Mouse (Mus musculus): ENCODE measurements around the gene Gm17482. TPM values are rescaled to one million over a fixed set of nuclear protein-coding genes. Genes with fewer than 3 reads are reported as not detected.

Gene Gm17482
- polyA plus RNA-seq, 1 experiment from 2014 or later, result not detected

DNA sequence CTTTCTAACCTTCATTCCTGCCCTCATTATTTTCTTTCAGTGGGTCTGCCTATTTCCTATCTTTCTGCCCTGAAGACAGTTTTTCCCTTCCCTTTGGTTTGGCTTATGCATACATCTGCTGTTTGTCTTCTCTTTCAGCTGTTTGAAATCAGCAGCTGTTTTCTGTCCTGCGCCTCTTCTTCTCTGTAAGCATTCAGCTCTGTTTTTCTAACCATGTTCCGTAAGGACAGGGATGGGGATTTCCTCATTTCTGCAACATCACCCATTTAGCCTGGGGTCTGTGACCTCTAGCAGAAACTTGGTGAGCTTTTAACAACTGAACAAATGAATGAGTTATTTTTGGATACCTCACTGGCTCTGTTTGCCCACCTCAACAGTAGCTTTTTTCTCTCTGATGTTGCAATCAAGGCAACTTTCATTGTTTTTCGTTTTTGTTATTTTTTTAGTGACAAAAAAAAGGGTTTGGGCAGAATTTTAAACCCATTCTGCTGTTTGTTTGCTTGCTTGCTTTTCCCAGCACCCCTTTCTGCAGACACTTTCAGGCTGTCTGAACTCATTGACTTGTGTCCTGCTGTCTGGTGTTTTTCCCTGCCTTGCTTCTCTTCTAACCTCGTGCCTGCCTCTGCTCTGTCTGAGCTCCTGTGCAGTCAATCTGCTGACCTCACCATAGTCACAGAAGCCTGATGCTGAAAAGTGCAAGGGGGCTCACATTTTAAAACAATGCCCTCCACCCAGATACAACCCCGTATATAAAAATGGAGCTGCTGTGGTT lies 14.8 kb upstream of the Gm17482 start:
- no peaks in the 10 kb centered on the region; a peak in 1 of 4 replicates for H3K4me1 ChIP-seq (ENCODE audit: control insufficient read depth in 2 of 2, insufficient read depth in 2 of 2, low read length in 2 of 2)
- WGBS, result 52% methylated on average over 5 of the region's 5 CpGs
- H3K36me3 ChIP-seq (ENCODE audit: control insufficient read depth, insufficient read depth, low read length), result no peaks in the 10 kb centered on the region
- no peak for ATAC-seq (ENCODE audit: insufficient number of reproducible peaks, insufficient read depth, low FRiP score, low read depth)
- no peak overlapping the region for H3K9ac ChIP-seq (ENCODE audit: low read length)
- no peak overlapping the region for H3K4me3 ChIP-seq (ENCODE audit: control insufficient read depth in 1 of 2, insufficient read depth in 1 of 2, low read depth in 1 of 2, low read length in 2 of 2)
- no peak overlapping the region for H3K4me2 ChIP-seq (ENCODE audit: low read length)
- no peaks in the 10 kb centered on the region; the same call in 1 of the 2 replicates for H3K27me3 ChIP-seq (ENCODE audit: control insufficient read depth, insufficient read depth, low read length)
- H3K9me3 ChIP-seq (ENCODE audit: control insufficient read depth, low read length), result no peaks in the 10 kb centered on the region
- no peak overlapping the region for H3K27ac ChIP-seq (replicated peaks in 1 of 2; ENCODE audit: control insufficient read depth in 1 of 2, insufficient read depth in 1 of 2, low read depth in 2 of 2, low read length in 2 of 2)

DNA sequence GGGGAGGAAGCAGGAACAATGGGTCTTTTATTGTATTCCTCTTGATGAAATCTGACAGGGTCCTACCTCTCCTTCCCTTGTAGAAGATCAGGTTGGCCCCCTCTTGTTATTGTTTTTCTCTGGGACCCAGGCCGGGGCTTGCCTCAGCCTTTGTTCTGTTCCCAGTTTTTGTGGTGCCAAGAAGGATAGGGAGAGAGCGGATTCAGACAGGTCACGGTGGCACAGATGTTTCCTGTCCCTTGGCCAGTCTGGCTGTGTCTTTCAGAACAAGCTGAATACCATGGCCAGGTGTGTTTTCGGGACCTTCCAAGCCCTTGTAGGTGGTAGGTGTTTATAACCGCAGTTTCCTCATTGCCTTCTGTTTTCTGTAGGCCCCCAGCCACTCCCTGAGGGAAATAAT lies 14.0 kb upstream of the Gm17482 start:
- WGBS, result 54% methylated on average over 5 of the region's 5 CpGs
- Histone ChIP-seq H3K9ac (ENCODE audit: low read length) (no peak overlapping the region), H3K36me3 (ENCODE audit: control insufficient read depth, insufficient read depth, low read length) (no peaks in the 10 kb centered on the region), H3K27ac (replicated peaks in 1 of 2; ENCODE audit: control insufficient read depth in 1 of 2, insufficient read depth in 1 of 2, low read depth in 2 of 2, low read length in 2 of 2) (no peak overlapping the region), H3K27me3 (ENCODE audit: control insufficient read depth, insufficient read depth, low read length) (no peaks in the 10 kb centered on the region; the same call in 1 of the 2 replicates), H3K4me2 (ENCODE audit: low read length) (no peak overlapping the region), H3K4me1 (ENCODE audit: control insufficient read depth in 2 of 2, insufficient read depth in 2 of 2, low read length in 2 of 2) (no peaks in the 10 kb centered on the region; a peak in 1 of 4 replicates), H3K9me3 (ENCODE audit: control insufficient read depth, low read length) (no peaks in the 10 kb centered on the region), H3K4me3 (ENCODE audit: control insufficient read depth in 1 of 2, insufficient read depth in 1 of 2, low read depth in 1 of 2, low read length in 2 of 2) (no peak overlapping the region)
- no peak for ATAC-seq (ENCODE audit: insufficient number of reproducible peaks, insufficient read depth, low FRiP score, low read depth)

DNA sequence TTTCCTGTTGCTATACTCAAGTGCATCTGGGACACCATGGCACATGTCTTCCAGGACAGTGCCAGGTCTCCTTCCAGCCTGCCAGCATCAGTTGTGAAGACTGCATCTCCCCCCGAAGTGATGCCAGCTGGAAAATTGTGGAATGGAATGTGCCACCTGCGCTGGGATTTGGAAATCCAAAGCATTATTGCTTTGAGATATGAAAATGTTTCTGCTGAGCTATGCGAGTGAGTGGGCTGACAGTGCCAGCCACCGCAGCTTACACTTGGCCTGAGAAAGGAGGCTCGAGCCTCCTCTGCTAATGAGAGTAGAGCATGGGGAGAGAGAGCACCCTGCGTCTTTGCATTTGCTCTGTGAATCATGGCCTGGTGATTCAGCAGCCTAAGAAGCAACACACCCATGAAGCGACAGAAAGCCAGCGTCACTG lies 5.9 kb upstream of the Gm17482 start:
- H3K4me2 ChIP-seq (ENCODE audit: low read length), result no peak overlapping the region
- H3K4me3 ChIP-seq (ENCODE audit: control insufficient read depth in 1 of 2, insufficient read depth in 1 of 2, low read depth in 1 of 2, low read length in 2 of 2), result no peak overlapping the region
- no peaks in the 10 kb centered on the region for H3K36me3 ChIP-seq (ENCODE audit: control insufficient read depth, insufficient read depth, low read length)
- no peaks in the 10 kb centered on the region for H3K9me3 ChIP-seq (ENCODE audit: control insufficient read depth, low read length)
- peaks cover 26% of the 10 kb centered on the region for H3K27me3 ChIP-seq (ENCODE audit: control insufficient read depth, insufficient read depth, low read length)
- WGBS, result 69% methylated on average over 8 of the region's 8 CpGs
- no peak for ATAC-seq (ENCODE audit: insufficient number of reproducible peaks, insufficient read depth, low FRiP score, low read depth)
- H3K27ac ChIP-seq (replicated peaks in 1 of 2; ENCODE audit: control insufficient read depth in 1 of 2, insufficient read depth in 1 of 2, low read depth in 2 of 2, low read length in 2 of 2), result no peak overlapping the region
- no peak overlapping the region for H3K9ac ChIP-seq (ENCODE audit: low read length)
- H3K4me1 ChIP-seq (ENCODE audit: control insufficient read depth in 2 of 2, insufficient read depth in 2 of 2, low read length in 2 of 2), result no peaks in the 10 kb centered on the region

DNA sequence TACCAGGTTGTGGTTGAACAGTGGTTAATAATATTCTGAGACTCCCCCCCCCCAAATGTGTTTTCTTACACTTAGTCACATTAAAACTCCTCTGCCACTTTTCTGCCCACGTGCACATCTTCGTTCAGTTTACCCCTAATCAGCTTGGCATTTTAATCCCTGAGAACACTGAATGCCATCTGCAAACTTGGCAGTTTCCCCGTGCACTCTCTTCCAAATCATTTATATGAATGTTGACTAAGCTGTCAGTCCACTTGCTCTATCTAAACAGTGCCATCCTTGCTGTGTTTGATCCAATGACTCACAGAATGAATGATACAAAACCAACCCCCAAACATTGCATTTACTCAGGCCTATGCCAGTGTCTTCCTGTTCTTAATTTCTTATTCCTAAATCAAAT lies 1.6 kb upstream of the Gm17482 start:
- Histone ChIP-seq H3K27me3 (ENCODE audit: control insufficient read depth, insufficient read depth, low read length) (peaks cover 29% of the 10 kb centered on the region), H3K4me2 (ENCODE audit: low read length) (no peak overlapping the region), H3K9me3 (ENCODE audit: control insufficient read depth, low read length) (no peaks in the 10 kb centered on the region), H3K4me1 (ENCODE audit: control insufficient read depth in 2 of 2, insufficient read depth in 2 of 2, low read length in 2 of 2) (no peaks in the 10 kb centered on the region), H3K9ac (ENCODE audit: low read length) (no peak overlapping the region), H3K36me3 (ENCODE audit: control insufficient read depth, insufficient read depth, low read length) (no peaks in the 10 kb centered on the region), H3K27ac (replicated peaks in 1 of 2; ENCODE audit: control insufficient read depth in 1 of 2, insufficient read depth in 1 of 2, low read depth in 2 of 2, low read length in 2 of 2) (no peak overlapping the region), H3K4me3 (ENCODE audit: control insufficient read depth in 1 of 2, insufficient read depth in 1 of 2, low read depth in 1 of 2, low read length in 2 of 2) (no peak overlapping the region)
- WGBS, result 64% methylated on average over 3 of the region's 3 CpGs
- no peak for ATAC-seq (ENCODE audit: insufficient number of reproducible peaks, insufficient read depth, low FRiP score, low read depth)

DNA sequence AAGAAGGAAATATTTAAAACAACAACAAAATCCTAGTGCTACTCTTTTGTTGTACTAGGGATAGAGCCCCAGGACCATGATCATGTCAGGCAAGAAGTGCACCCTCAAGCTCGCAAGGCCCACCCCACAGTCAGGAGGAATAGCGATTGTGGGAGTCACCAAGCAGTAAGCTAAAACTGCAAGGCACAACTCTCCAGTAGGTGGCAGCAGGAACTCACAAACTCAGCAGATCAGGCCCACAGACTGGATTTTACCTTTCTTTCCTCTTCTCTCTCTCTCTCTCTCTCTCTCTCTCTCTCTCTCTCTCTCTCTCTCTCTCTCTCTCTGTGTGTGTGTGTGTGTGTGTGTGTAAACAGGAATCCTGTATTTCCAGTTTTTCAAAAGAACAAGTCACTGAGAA lies 386 bp downstream of the Gm17482 start:
- no peak overlapping the region for H3K27ac ChIP-seq (replicated peaks in 1 of 2; ENCODE audit: control insufficient read depth in 1 of 2, insufficient read depth in 1 of 2, low read depth in 2 of 2, low read length in 2 of 2)
- H3K4me2 ChIP-seq (ENCODE audit: low read length), result no peak overlapping the region
- H3K36me3 ChIP-seq (ENCODE audit: control insufficient read depth, insufficient read depth, low read length), result no peaks in the 10 kb centered on the region
- no peaks in the 10 kb centered on the region for H3K4me1 ChIP-seq (ENCODE audit: control insufficient read depth in 2 of 2, insufficient read depth in 2 of 2, low read length in 2 of 2)
- ATAC-seq (ENCODE audit: insufficient number of reproducible peaks, insufficient read depth, low FRiP score, low read depth), result no peak
- H3K9me3 ChIP-seq (ENCODE audit: control insufficient read depth, low read length), result no peaks in the 10 kb centered on the region
- WGBS, result 5% methylated on average over 2 of the region's 2 CpGs
- no peak overlapping the region for H3K4me3 ChIP-seq (ENCODE audit: control insufficient read depth in 1 of 2, insufficient read depth in 1 of 2, low read depth in 1 of 2, low read length in 2 of 2)
- H3K27me3 ChIP-seq (ENCODE audit: control insufficient read depth, insufficient read depth, low read length), result peaks cover 43% of the 10 kb centered on the region
- H3K9ac ChIP-seq (ENCODE audit: low read length), result no peak overlapping the region

DNA sequence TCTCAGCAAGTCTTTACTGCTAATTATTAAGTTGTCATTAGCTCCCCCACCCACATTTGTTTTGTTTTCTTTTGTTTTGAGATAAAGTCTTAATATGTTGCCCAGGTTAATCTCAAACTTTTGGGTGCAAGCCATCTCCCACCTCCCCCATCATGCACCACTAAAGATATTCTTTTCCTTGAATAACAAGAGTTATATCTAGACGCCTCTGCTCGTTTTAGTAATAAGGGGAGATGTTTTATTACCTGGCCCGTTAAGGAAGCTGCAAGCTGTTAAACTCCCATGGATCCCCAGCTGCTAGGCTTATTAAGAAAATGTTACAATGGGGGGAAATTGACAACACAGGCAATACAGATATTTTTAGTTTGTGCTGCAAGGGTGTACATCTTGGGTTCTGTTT lies 3.4 kb downstream of the Gm17482 start:
- no peak overlapping the region for H3K27ac ChIP-seq (replicated peaks in 1 of 2; ENCODE audit: control insufficient read depth in 1 of 2, insufficient read depth in 1 of 2, low read depth in 2 of 2, low read length in 2 of 2)
- H3K4me3 ChIP-seq (ENCODE audit: control insufficient read depth in 1 of 2, insufficient read depth in 1 of 2, low read depth in 1 of 2, low read length in 2 of 2), result no peak overlapping the region
- peaks cover 51% of the 10 kb centered on the region for H3K27me3 ChIP-seq (ENCODE audit: control insufficient read depth, insufficient read depth, low read length)
- H3K4me1 ChIP-seq (ENCODE audit: control insufficient read depth in 2 of 2, insufficient read depth in 2 of 2, low read length in 2 of 2), result no peaks in the 10 kb centered on the region
- no peaks in the 10 kb centered on the region for H3K36me3 ChIP-seq (ENCODE audit: control insufficient read depth, insufficient read depth, low read length)
- no peaks in the 10 kb centered on the region for H3K9me3 ChIP-seq (ENCODE audit: control insufficient read depth, low read length)
- WGBS, result 76% methylated on average over 3 of the region's 3 CpGs
- H3K4me2 ChIP-seq (ENCODE audit: low read length), result no peak overlapping the region
- H3K9ac ChIP-seq (ENCODE audit: low read length), result no peak overlapping the region
- no peak for ATAC-seq (ENCODE audit: insufficient number of reproducible peaks, insufficient read depth, low FRiP score, low read depth)

DNA sequence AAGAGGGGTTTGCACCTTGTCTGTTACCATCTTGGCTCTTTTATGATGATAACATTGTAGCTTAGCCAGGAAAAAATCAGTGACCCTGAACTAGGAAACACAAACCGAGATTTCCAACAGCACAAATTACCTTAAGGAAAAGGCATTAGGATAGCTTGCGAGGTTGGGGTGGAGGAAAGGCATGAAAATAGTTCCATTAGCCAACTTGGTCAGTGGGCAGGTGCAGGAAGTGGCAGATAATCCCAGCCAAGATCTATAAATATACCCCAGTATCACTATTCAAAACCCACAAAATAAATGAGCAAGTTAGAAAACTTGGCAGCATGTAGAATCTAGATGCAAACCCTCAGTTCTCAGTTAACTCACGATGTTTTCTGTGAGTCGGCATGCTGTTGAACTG lies 4.7 kb downstream of the Gm17482 start:
- H3K27ac ChIP-seq (replicated peaks in 1 of 2; ENCODE audit: control insufficient read depth in 1 of 2, insufficient read depth in 1 of 2, low read depth in 2 of 2, low read length in 2 of 2), result no peak overlapping the region
- no peaks in the 10 kb centered on the region for H3K4me1 ChIP-seq (ENCODE audit: control insufficient read depth in 2 of 2, insufficient read depth in 2 of 2, low read length in 2 of 2)
- no peaks in the 10 kb centered on the region for H3K36me3 ChIP-seq (ENCODE audit: control insufficient read depth, insufficient read depth, low read length)
- H3K4me2 ChIP-seq (ENCODE audit: low read length), result no peak overlapping the region
- no peak overlapping the region for H3K9ac ChIP-seq (ENCODE audit: low read length)
- H3K27me3 ChIP-seq (ENCODE audit: control insufficient read depth, insufficient read depth, low read length), result peaks cover 59% of the 10 kb centered on the region
- H3K4me3 ChIP-seq (ENCODE audit: control insufficient read depth in 1 of 2, insufficient read depth in 1 of 2, low read depth in 1 of 2, low read length in 2 of 2), result no peak overlapping the region
- 59% methylated on average over 4 of the region's 4 CpGs for WGBS
- ATAC-seq (ENCODE audit: insufficient number of reproducible peaks, insufficient read depth, low FRiP score, low read depth), result no peak
- H3K9me3 ChIP-seq (ENCODE audit: control insufficient read depth, low read length), result no peaks in the 10 kb centered on the region

DNA sequence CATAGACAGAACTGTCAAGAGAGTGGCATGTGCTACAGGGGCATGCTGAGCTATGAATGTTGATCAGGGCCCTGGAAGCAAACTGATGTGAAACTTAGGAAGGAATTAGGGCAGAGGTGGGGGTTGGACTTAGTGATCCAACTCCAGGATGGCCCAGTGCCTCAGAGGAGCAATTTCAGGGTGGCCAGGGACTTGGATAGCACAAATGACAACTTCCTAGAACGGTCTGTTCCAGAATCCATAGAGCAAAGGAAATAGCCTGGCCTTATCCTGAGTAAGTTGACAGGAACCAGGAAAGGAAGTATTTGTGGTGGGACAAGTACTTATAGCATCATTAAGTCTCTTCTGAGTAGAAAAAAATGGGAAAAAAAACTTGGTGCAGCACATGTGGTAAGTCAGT lies 5.4 kb downstream of the Gm17482 start:
- ATAC-seq (ENCODE audit: insufficient number of reproducible peaks, insufficient read depth, low FRiP score, low read depth), result no peak
- H3K27me3 ChIP-seq (ENCODE audit: control insufficient read depth, insufficient read depth, low read length), result peaks cover 67% of the 10 kb centered on the region
- H3K9me3 ChIP-seq (ENCODE audit: control insufficient read depth, low read length), result no peaks in the 10 kb centered on the region
- 0 out of 4 replicates have a peak overlapping the region, but pooled peaks of 1 of the 2 experiments have one; percentile 24 for H3K27ac ChIP-seq (replicated peaks in 1 of 2; ENCODE audit: control insufficient read depth in 1 of 2, insufficient read depth in 1 of 2, low read depth in 2 of 2, low read length in 2 of 2)
- H3K4me1 ChIP-seq (ENCODE audit: control insufficient read depth in 2 of 2, insufficient read depth in 2 of 2, low read length in 2 of 2), result no peaks in the 10 kb centered on the region
- no peak overlapping the region for H3K4me2 ChIP-seq (ENCODE audit: low read length)
- H3K9ac ChIP-seq (ENCODE audit: low read length), result no peak overlapping the region
- H3K4me3 ChIP-seq (ENCODE audit: control insufficient read depth in 1 of 2, insufficient read depth in 1 of 2, low read depth in 1 of 2, low read length in 2 of 2), result no peak overlapping the region
- H3K36me3 ChIP-seq (ENCODE audit: control insufficient read depth, insufficient read depth, low read length), result no peaks in the 10 kb centered on the region
- WGBS, result 59% methylated on average over 1 of the region's 1 CpGs

Data from heart, embryonic 14.5 days (tissue).